Mouse (Mus musculus): ENCODE data around the gene Pdzd7.
A peak's percentile ranks its signal among the peaks of the same experiment; 100 is the strongest.
"Not testable (repeated sequence)": the region's sequence is repeated elsewhere in the genome, so short reads cannot be mapped to it uniquely, and the experiment has no call there.

Pdzd7 gene

GRCm38 (mm10) chr19:45058113-45058839 is 12.8 kb upstream of the Pdzd7 start:
- peak; percentile 97 to 98 for DNase-seq

GRCm38 (mm10) chr19:45057724-45058112 is 12.2 kb upstream of the Pdzd7 start:
- peak in 1 of 2 experiments; percentile 42 for DNase-seq

- DNase-seq: peak in 1 of 2 experiments; percentile 19
Measured at GRCm38 (mm10) chr19:45056908-45057698, 11.6 kb upstream of the Pdzd7 start.

- DNase-seq: peak; percentile 46 to 56
Measured at GRCm38 (mm10) chr19:45056364-45056763, 10.8 kb upstream of the Pdzd7 start.

- DNase-seq: no peak
Measured at GRCm38 (mm10) chr19:45054892-45055690, 9.6 kb upstream of the Pdzd7 start.

GRCm38 (mm10) chr19:45053451-45053850 is 7.9 kb upstream of the Pdzd7 start:
- no peak for DNase-seq

GRCm38 (mm10) chr19:45049523-45049922 is 4.0 kb upstream of the Pdzd7 start:
- DNase-seq: peak in 1 of 2 experiments; percentile 33

- peak in 1 of 2 experiments; percentile 16 for DNase-seq
Measured at GRCm38 (mm10) chr19:45048644-45049365, 3.3 kb upstream of the Pdzd7 start.

- peak; percentile 75 to 76 for DNase-seq
Measured at GRCm38 (mm10) chr19:45047935-45048643, 2.6 kb upstream of the Pdzd7 start.

- DNase-seq: peak; percentile 98 to 99
Measured at GRCm38 (mm10) chr19:45047417-45047934, 2.0 kb upstream of the Pdzd7 start, which contains the start of gene Sfxn3. Gene Sfxn3, plus strand, starts transcription at chr19:45047503.

- peak; percentile 93 to 95 for DNase-seq
Measured at GRCm38 (mm10) chr19:45046523-45047321, 1.2 kb upstream of the Pdzd7 start.

- DNase-seq: peak in 1 of 2 experiments; percentile 22
Measured at GRCm38 (mm10) chr19:45045236-45045635, 281 bp downstream of the Pdzd7 start.

- DNase-seq: no peak
Measured at GRCm38 (mm10) chr19:45044389-45044927, 1.1 kb downstream of the Pdzd7 start.

GRCm38 (mm10) chr19:45040214-45040613 is 5.3 kb downstream of the Pdzd7 start:
- DNase-seq: no peak

GRCm38 (mm10) chr19:45038198-45038597 is 7.3 kb downstream of the Pdzd7 start:
- not testable (repeated sequence) for DNase-seq

- peak; percentile 76 for DNase-seq
Measured at GRCm38 (mm10) chr19:45036867-45037266, 8.7 kb downstream of the Pdzd7 start.

GRCm38 (mm10) chr19:45032570-45033332 is 12.8 kb downstream of the Pdzd7 start:
- peak; percentile 70 to 72 for DNase-seq

- peak; percentile 91 to 95 for DNase-seq
Measured at GRCm38 (mm10) chr19:45031780-45032179, 13.7 kb downstream of the Pdzd7 start.

All from cerebellum, postnatal 10 days (tissue).